Mouse (Mus musculus) ovary, postnatal 10 days (tissue): Measurements from ENCODE around the gene Emcn.

ENCODE experiments used
- DNase-seq: peaks from one replicate; pipeline ENCODE4 v3.0.0; 2022; ENCODE audit warnings: low spot score

Emcn gene

GRCm38 (mm10) chr3:137415451-137416086, 74.7 kb downstream of the Emcn start:
- no peak for DNase-seq

- no peak for DNase-seq
Measured at GRCm38 (mm10) chr3:137418636-137419035, 77.8 kb downstream of the Emcn start.

- DNase-seq, result no peak
Measured at GRCm38 (mm10) chr3:137429516-137429915, 88.6 kb downstream of the Emcn start.

GRCm38 (mm10) chr3:137464902-137465629, 124.2 kb downstream of the Emcn start:
- DNase-seq, result no peak

- DNase-seq, result no peak
Measured at GRCm38 (mm10) chr3:137465953-137466352, 125.1 kb downstream of the Emcn start.

- DNase-seq, result no peak
Measured at GRCm38 (mm10) chr3:137466766-137467165, 125.9 kb downstream of the Emcn start.

GRCm38 (mm10) chr3:137467386-137467785, 126.5 kb downstream of the Emcn start:
- DNase-seq, result no peak

- DNase-seq, result no peak
Measured at GRCm38 (mm10) chr3:137472145-137472544, 131.3 kb downstream of the Emcn start.

- no peak for DNase-seq
Measured at GRCm38 (mm10) chr3:137479761-137480339, 139.0 kb downstream of the Emcn start.

- DNase-seq, result no peak
Measured at GRCm38 (mm10) chr3:137481157-137481556, 140.3 kb downstream of the Emcn start.
